Mouse (Mus musculus) kidney, embryonic 15.5 days (tissue): ENCODE results near the gene Dnajc30. TPM values are rescaled to one million over a fixed set of nuclear protein-coding genes. Genes with fewer than 3 reads are reported as not detected.

Source experiments
- ATAC-seq: fragments of 200-750 bp; cut with Nextera tagmentation; replicated peaks from 2 replicates; pipeline ENCODE4 v1.8.0; 2017; ENCODE audit warnings: moderate TSS enrichment; ENCODE audit not compliant: low FRiP score
- H3K27ac ChIP-seq: fragments of 300-500 bp; sonication (generic); 2 replicates; pipeline ENCODE4 v1.5.1; 2015; ENCODE audit warnings: mild to moderate bottlenecking, inconsistent platforms
- H3K27me3 ChIP-seq: fragments of 300-500 bp; sonication (generic); 2 replicates; pipeline ENCODE4 v1.6.1; 2015; ENCODE audit warnings: inconsistent platforms
- H3K36me3 ChIP-seq: fragments of 300-500 bp; sonication (generic); 2 replicates; pipeline ENCODE4 v1.6.1; 2015; ENCODE audit warnings: inconsistent platforms
- H3K4me1 ChIP-seq: fragments of 300-500 bp; sonication (generic); 2 replicates; pipeline ENCODE4 v1.6.1; 2015; ENCODE audit warnings: inconsistent platforms
- H3K4me2 ChIP-seq: fragments of 300-500 bp; sonication (generic); 2 replicates; pipeline ENCODE4 v1.6.1; 2015; ENCODE audit warnings: moderate library complexity, mild to moderate bottlenecking, inconsistent platforms
- H3K4me3 ChIP-seq: fragments of 300-500 bp; sonication (generic); replicated peaks from 2 replicates; pipeline ENCODE4 v1.5.1; 2015; ENCODE audit warnings: mild to moderate bottlenecking, inconsistent platforms
- H3K9ac ChIP-seq: fragments of 300-500 bp; sonication (generic); 2 replicates; pipeline ENCODE4 v1.6.1; 2015; ENCODE audit warnings: mild to moderate bottlenecking, inconsistent platforms
- H3K9me3 ChIP-seq: fragments of 300-500 bp; sonication (generic); replicated peaks from 2 replicates; pipeline ENCODE4 v1.6.1; 2016; ENCODE audit warnings: inconsistent platforms
- WGBS: fragments of 180-500 bp; shearing (Covaris S2); methylation state at CpG from one replicate; pipeline ENCODE4 v1.1.7; 2015; ENCODE audit warnings: mixed read lengths; 5-methylcytosine and 5-hydroxymethylcytosine counted together
- polyA plus RNA-seq: library from polyadenylated mRNA; unstranded; fragments of >200 nt; fragmentation: Nextera tagmentation; extraction: Ambion mirVana; gene quantifications from 2 replicates; pipeline ENCODE4 v1.2.1, GENCODE M21; 2015

Dnajc30 gene
- polyA plus RNA-seq, 1 experiment from 2014 or later: 36.7 TPM

GRCm38 (mm10) chr5:135066008-135066407, 2.0 kb downstream of the Dnajc30 start:
- Histone ChIP-seq H3K36me3 (peaks cover 45% of the 10 kb centered on the region), H3K4me2 (peak overlapping the region; percentile 95; the same call in 1 of the 2 replicates), H3K4me1 (peaks cover 25% of the 10 kb centered on the region), H3K9me3 (no peaks in the 10 kb centered on the region), H3K27me3 (no peaks in the 10 kb centered on the region), H3K4me3 (0 out of 2 replicates have a peak overlapping the region, but pooled peaks have one; percentile 2), H3K9ac (no peak overlapping the region), H3K27ac (no peak overlapping the region)
- ATAC-seq: no peak
- WGBS: 90% methylated on average over 3 of the region's 3 CpGs

DNA sequence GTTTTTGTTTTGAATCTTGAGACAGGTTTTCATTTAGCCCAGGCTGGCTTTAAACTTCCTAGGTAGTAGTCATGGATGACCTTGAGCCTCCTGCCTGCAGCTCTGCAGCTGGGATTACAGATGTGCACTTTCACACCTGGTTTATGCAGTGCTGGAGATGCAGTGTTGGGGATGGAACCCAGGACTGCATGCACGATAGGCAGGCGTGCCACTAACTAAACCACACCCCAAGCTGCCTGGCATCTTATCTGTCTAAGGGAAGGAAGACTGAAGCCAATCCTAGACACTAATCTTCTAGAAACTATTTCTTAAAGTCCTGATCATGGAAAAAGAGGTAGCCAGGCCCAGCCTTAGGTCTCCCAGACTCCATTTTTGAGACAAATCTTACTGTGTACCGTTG, 6.4 kb downstream of the Dnajc30 start:
- WGBS: 89% methylated on average over 3 of the region's 3 CpGs
- ATAC-seq: no peak
- Histone ChIP-seq H3K9ac (no peak overlapping the region), H3K4me3 (no peak overlapping the region), H3K9me3 (no peaks in the 10 kb centered on the region), H3K27ac (no peak overlapping the region), H3K4me2 (no peak overlapping the region), H3K36me3 (peaks cover 61% of the 10 kb centered on the region), H3K27me3 (no peaks in the 10 kb centered on the region), H3K4me1 (peaks cover 24% of the 10 kb centered on the region)

DNA sequence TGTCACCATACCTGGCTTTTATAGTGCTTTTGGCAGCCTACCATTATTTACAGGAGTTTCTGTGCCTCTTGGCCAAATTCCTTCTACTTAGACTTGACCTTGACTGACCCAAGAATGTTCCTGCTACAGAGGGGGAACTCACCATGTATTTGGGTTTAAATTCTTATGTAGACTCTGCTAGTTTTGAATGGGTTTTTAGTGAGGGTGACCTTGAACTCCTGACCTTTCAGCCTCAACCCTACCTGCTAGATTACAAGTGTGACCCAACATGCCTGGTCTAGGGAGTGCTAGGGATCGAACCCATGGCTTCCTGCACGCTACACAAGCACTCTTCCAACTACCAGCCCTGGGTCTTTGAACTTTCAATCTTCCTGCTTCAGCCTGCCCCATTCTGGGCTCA, 8.1 kb downstream of the Dnajc30 start:
- Histone ChIP-seq H3K27me3 (no peaks in the 10 kb centered on the region), H3K9ac (no peak overlapping the region), H3K9me3 (no peaks in the 10 kb centered on the region), H3K4me3 (no peak overlapping the region), H3K27ac (no peak overlapping the region), H3K4me1 (peaks cover 30% of the 10 kb centered on the region), H3K36me3 (peaks cover 51% of the 10 kb centered on the region), H3K4me2 (no peak overlapping the region)
- ATAC-seq: no peak
- WGBS: 93% methylated on average over 2 of the region's 2 CpGs

- no peak overlapping the region for H3K9ac ChIP-seq
- H3K4me2 ChIP-seq: no peak overlapping the region
- no peaks in the 10 kb centered on the region for H3K9me3 ChIP-seq
- H3K27me3 ChIP-seq: no peaks in the 10 kb centered on the region
- H3K27ac ChIP-seq: no peak overlapping the region
- WGBS: 79% methylated on average over 6 of the region's 6 CpGs
- H3K36me3 ChIP-seq: peaks cover 44% of the 10 kb centered on the region
- no peak overlapping the region for H3K4me3 ChIP-seq
- ATAC-seq: no peak
- peaks cover 33% of the 10 kb centered on the region for H3K4me1 ChIP-seq
These were observed 8.7 kb downstream of the Dnajc30 start for GRCm38 (mm10) chr5:135072720-135073119.

DNA sequence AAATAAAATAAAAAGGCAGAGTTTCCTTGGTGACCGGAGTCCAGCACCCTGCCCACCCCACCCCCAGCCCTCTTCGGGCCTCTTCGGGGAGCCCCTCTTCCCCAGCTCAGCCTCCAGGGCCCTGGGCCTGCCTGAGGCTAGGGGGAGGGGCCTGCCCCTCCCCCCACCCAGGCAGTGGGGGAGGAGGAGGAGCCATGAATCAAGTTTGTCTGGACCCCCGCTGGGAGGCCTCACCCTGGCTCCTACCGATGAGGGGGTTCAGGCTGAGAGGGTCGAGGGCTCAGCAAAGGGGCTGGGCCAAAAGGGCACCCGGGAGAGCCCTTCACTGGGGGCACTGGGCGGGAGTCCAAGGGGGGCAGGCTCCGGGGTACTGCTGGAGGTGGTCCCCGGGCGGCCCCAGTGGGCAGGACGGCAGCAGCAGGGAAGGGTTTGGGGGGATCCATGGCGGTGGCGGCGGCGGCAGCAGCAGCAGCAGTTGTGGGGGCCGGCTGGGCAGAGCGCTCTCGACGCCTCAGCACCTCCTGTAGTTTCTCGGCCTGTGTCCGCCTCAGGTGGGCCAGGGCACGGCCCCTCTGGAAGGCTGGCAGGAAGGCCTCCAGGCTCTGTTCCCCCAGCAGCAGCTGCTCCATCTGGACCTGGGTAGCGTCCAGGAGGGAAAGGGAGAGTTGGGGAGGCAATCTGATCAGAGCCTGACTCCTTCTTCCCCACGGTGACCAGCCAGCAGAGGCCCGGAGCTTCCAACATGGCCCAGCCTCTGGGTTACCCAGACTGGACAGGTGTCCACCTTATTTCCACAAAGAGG, 9.5 kb downstream of the Dnajc30 start:
- H3K4me3 ChIP-seq: no peak overlapping the region
- H3K4me2 ChIP-seq: peak overlapping the region; percentile 36
- no peak overlapping the region for H3K27ac ChIP-seq
- 24% methylated on average over 26 of the region's 26 CpGs for WGBS
- H3K4me1 ChIP-seq: peaks cover 36% of the 10 kb centered on the region
- H3K9me3 ChIP-seq: no peaks in the 10 kb centered on the region
- no peak for ATAC-seq
- peaks cover 36% of the 10 kb centered on the region for H3K36me3 ChIP-seq
- H3K9ac ChIP-seq: 0 out of 2 replicates have a peak overlapping the region, but pooled peaks have one; percentile 7
- H3K27me3 ChIP-seq: no peaks in the 10 kb centered on the region

DNA sequence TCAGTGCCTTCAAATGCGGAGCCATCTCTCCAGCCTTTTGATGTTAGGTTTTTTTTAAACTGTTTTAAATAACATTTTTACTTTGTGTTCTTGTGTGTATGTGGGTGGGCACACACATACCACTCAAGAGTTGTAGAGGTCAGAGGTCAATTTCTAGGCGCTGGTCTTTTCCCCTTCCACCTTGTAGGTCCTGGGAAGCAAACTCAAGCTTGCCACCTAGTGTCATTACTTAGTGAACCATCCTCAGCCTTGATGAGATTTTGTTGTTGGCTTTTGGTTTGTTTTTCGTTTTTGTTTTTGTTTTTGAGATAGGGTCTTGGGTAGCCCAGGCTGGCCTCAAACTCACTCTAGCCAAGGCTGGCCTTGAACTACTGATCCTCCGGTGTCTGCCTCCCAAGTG, 11.7 kb downstream of the Dnajc30 start:
- Histone ChIP-seq H3K36me3 (peaks cover 36% of the 10 kb centered on the region), H3K4me2 (no peak overlapping the region), H3K9ac (no peak overlapping the region), H3K27ac (peak overlapping the region; percentile 92; the same call in 1 of the 2 replicates), H3K4me3 (no peak overlapping the region), H3K9me3 (no peaks in the 10 kb centered on the region), H3K27me3 (0 out of 2 replicates have a peak, but pooled peaks cover 4% of the 10 kb centered on the region), H3K4me1 (peaks cover 37% of the 10 kb centered on the region)
- no peak for ATAC-seq
- WGBS: 68% methylated on average over 4 of the region's 4 CpGs

- no peak overlapping the region for H3K9ac ChIP-seq
- peak overlapping the region; percentile 92 for H3K27ac ChIP-seq
- peak overlapping the region; percentile 96 for H3K4me3 ChIP-seq
These were observed 12.4 kb downstream of the Dnajc30 start for GRCm38 (mm10) chr5:135076368-135076767.

GRCm38 (mm10) chr5:135076931-135077505, 13.0 kb downstream of the Dnajc30 start:
- peaks cover 27% of the 10 kb centered on the region for H3K36me3 ChIP-seq
- 0 out of 2 replicates have a peak, but pooled peaks cover 4% of the 10 kb centered on the region for H3K27me3 ChIP-seq
- H3K4me1 ChIP-seq: peaks cover 37% of the 10 kb centered on the region
- H3K9me3 ChIP-seq: no peaks in the 10 kb centered on the region
- peak; percentile 50 for ATAC-seq
- H3K4me3 ChIP-seq: peak overlapping the region; percentile 96
- H3K4me2 ChIP-seq: peak overlapping the region; percentile 88
- H3K9ac ChIP-seq: peak overlapping the region; percentile 99
- H3K27ac ChIP-seq: peak overlapping the region; percentile 92
- WGBS: 13% methylated on average over 14 of the region's 14 CpGs

More at GRCm38 (mm10) chr5:135076368-135076767, 12.4 kb downstream of the Dnajc30 start:
- WGBS: 77% methylated on average over 14 of the region's 14 CpGs
- Histone ChIP-seq H3K27me3 (0 out of 2 replicates have a peak, but pooled peaks cover 4% of the 10 kb centered on the region), H3K36me3 (peaks cover 31% of the 10 kb centered on the region), H3K9me3 (no peaks in the 10 kb centered on the region), H3K4me2 (peak overlapping the region; percentile 88), H3K4me1 (peaks cover 37% of the 10 kb centered on the region)
- ATAC-seq: 0 out of 2 replicates have a peak, but pooled peaks have one; percentile 5

- peak within 1 kb of the TSS; percentile 92 for H3K27ac ChIP-seq
- H3K9me3 ChIP-seq: no peaks in the 10 kb centered on the region
- H3K36me3 ChIP-seq: peaks cover 20% of the 10 kb centered on the region
- peak within 1 kb of the TSS; percentile 88 for H3K4me2 ChIP-seq
- peaks cover 37% of the 10 kb centered on the region for H3K4me1 ChIP-seq
- WGBS: under 1% methylated on average over 75 of the region's 83 CpGs
- peak within 1 kb of the TSS; percentile 96 for H3K4me3 ChIP-seq
- H3K27me3 ChIP-seq: 0 out of 2 replicates have a peak, but pooled peaks cover 4% of the 10 kb centered on the region
- peak within 1 kb of the TSS; percentile 99 for H3K9ac ChIP-seq
- ATAC-seq: peak; percentile 79
These were observed 13.8 kb downstream of the Dnajc30 start, which contains the start of gene Vps37d for GRCm38 (mm10) chr5:135077564-135078481. Vps37d (minus strand) TSS chr5:135078266.

- H3K4me2 ChIP-seq: peak overlapping the region; percentile 88
These were observed 14.4 kb downstream of the Dnajc30 start for GRCm38 (mm10) chr5:135078482-135078810.

DNA sequence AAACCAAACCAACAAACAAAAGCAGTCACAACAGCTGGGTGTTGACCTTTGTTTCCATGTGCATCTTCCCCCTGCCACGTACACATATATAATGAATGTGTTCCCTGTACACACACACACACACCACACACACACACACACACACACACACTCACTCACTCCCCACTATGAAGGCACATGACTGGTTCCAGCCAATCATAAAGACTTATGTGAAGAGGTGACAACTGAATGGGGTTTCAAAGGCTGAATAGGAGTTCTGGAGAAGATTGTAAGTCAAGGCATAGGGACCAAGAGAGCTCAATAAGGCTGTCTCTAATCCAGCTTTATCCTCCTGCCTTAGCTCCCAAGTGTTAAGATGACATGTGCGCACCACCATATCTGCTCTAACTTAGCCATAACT, 15.6 kb downstream of the Dnajc30 start:
- Histone ChIP-seq H3K27me3 (0 out of 2 replicates have a peak, but pooled peaks cover 5% of the 10 kb centered on the region), H3K27ac (no peak overlapping the region), H3K36me3 (peaks cover 11% of the 10 kb centered on the region), H3K4me1 (peaks cover 21% of the 10 kb centered on the region), H3K4me2 (no peak overlapping the region), H3K4me3 (no peak overlapping the region), H3K9me3 (no peaks in the 10 kb centered on the region), H3K9ac (no peak overlapping the region)
- 84% methylated on average over 2 of the region's 2 CpGs for WGBS
- ATAC-seq: no peak

More at GRCm38 (mm10) chr5:135078482-135078810, 14.4 kb downstream of the Dnajc30 start:
- 0 out of 2 replicates have a peak, but pooled peaks cover 4% of the 10 kb centered on the region for H3K27me3 ChIP-seq
- peak overlapping the region; percentile 96 for H3K4me3 ChIP-seq
- H3K9ac ChIP-seq: peak overlapping the region; percentile 99; the same call in 1 of the 2 replicates
- H3K4me1 ChIP-seq: peaks cover 31% of the 10 kb centered on the region
- H3K27ac ChIP-seq: 0 out of 2 replicates have a peak overlapping the region, but pooled peaks have one; percentile 92
- H3K9me3 ChIP-seq: no peaks in the 10 kb centered on the region
- ATAC-seq: no peak; the same call in 1 of the 2 replicates
- peaks cover 17% of the 10 kb centered on the region for H3K36me3 ChIP-seq
- WGBS: under 1% methylated on average over 11 of the region's 11 CpGs
